Mouse (Mus musculus) Patski (cell line): ENCODE results near the gene Tbc1d4. TPM values are rescaled to one million over a fixed set of nuclear protein-coding genes. Genes with fewer than 3 reads are reported as not detected.

Experiments
- ATAC-seq: fragments of 100-300 bp; one replicate; pipeline ENCODE4 v1.8.0; 2021
- CTCF ChIA-PET: fragments of 350-600 bp; sonication (Branson Sonifier 250); formaldehyde crosslinking; loops from one replicate; lab custom pipeline; 2022; ENCODE audit warnings: inconsistent platforms; lab: Charles Lee
- POLR2A ChIA-PET: fragments of 350-600 bp; sonication (Branson Sonifier 250); formaldehyde crosslinking; loops from one replicate; lab custom pipeline; 2022; ENCODE audit warnings: antibody characterized with exemption, inconsistent platforms; lab: Charles Lee
- DNase-seq: peaks from one replicate; pipeline ENCODE4 v3.0.0-alpha.2; 2011; ENCODE audit warnings: low read depth, low spot score
- H3K27me3 ChIP-seq: fragments of 371-371 bp; one replicate; pipeline ENCODE4 v1.5.1; 2021
- CTCF ChIP-seq: fragments of 100-300 bp; IDR thresholded peaks from one replicate; pipeline ENCODE4 v1.5.1; 2021
- in situ Hi-C: fragments of 300-500 bp; cut with MboI; formaldehyde crosslinking; loops from 3 replicates; pipeline ENCODE4 v1.11.1; 2018; ENCODE audit warnings: low pct_unique_long_range_greater_than_20kb, mixed read lengths
- polyA plus RNA-seq: library from polyadenylated mRNA; unstranded; gene quantifications from one replicate; pipeline ENCODE4 v1.2.3, GENCODE M21; 2021

The Tbc1d4 gene
- polyA plus RNA-seq, 1 experiment from 2014 or later = 11.8 TPM

- ATAC-seq = no peak
- TF ChIP-seq CTCF = no peak
- POLR2A ChIA-PET = interaction anchor here (0.8 kb wide), 1 partner anchor 93 kb away, joined by 4 read pairs; the partner anchor contains the start of gene Tbc1d4
- H3K27me3 ChIP-seq = no peaks in the 10 kb centered on the region
- CTCF ChIA-PET = interaction anchor here (0.8 to 3.3 kb wide), 3 partner anchors 20 to 95 kb away, joined by 3 to 17 read pairs (median 3); partner anchors contain the start of gene Tbc1d4
- DNase-seq = no peak
- in situ Hi-C loops = loop anchor here (5.0 kb wide), 1 partner anchor 90 kb away; the partner anchor contains the start of gene Tbc1d4
Measured at GRCm38 (mm10) chr14:101516864-101517263, 92.1 kb downstream of the Tbc1d4 start.

GRCm38 (mm10) chr14:101516031-101516430 lies 93.0 kb downstream of the Tbc1d4 start:
- no peaks in the 10 kb centered on the region for H3K27me3 ChIP-seq
- ChIA-PET CTCF (interaction anchor here (0.7 to 3.3 kb wide), 4 partner anchors 21 to 186 kb away, joined by 3 to 17 read pairs (median 3); partner anchors contain the start of gene Tbc1d4), POLR2A (interaction anchor here (0.8 kb wide), 1 partner anchor 93 kb away, joined by 4 read pairs; the partner anchor contains the start of gene Tbc1d4)
- no peak for TF ChIP-seq CTCF
- ATAC-seq (no peak), DNase-seq (no peak)
- in situ Hi-C loops = loop anchor here (5.0 kb wide), 1 partner anchor 91 kb away; the partner anchor contains the start of gene Tbc1d4

GRCm38 (mm10) chr14:101515271-101515670 lies 93.7 kb downstream of the Tbc1d4 start:
- POLR2A ChIA-PET = interaction anchor here (0.9 kb wide), 1 partner anchor 94 kb away, joined by 3 read pairs; the partner anchor contains the start of gene Tbc1d4
- in situ Hi-C loops = loop anchor here (5.0 kb wide), 1 partner anchor 92 kb away; the partner anchor contains the start of gene Tbc1d4
- no peaks in the 10 kb centered on the region for H3K27me3 ChIP-seq
- DNase-seq (no peak), ATAC-seq (no peak)
- TF ChIP-seq CTCF = no peak
- CTCF ChIA-PET = interaction anchor here (0.7 to 3.3 kb wide), 7 partner anchors 13 to 187 kb away, joined by 3 to 17 read pairs (median 3); partner anchors contain the start of gene Tbc1d4

GRCm38 (mm10) chr14:101514557-101514971 lies 94.4 kb downstream of the Tbc1d4 start:
- no peak for TF ChIP-seq CTCF
- ATAC-seq (no peak), DNase-seq (no peak)
- in situ Hi-C loops = no loop called here
- H3K27me3 ChIP-seq = no peaks in the 10 kb centered on the region
- CTCF ChIA-PET = interaction anchor here (0.9 to 3.3 kb wide), 9 partner anchors 9 to 134 kb away, joined by 3 to 17 read pairs (median 4); partner anchors contain the start of gene Tbc1d4
- POLR2A ChIA-PET = interaction anchor here (0.9 to 1.0 kb wide), 2 partner anchors 76 to 94 kb away, joined by 3 read pairs; partner anchors contain the start of gene Tbc1d4

GRCm38 (mm10) chr14:101513163-101513562 lies 95.8 kb downstream of the Tbc1d4 start:
- TF ChIP-seq CTCF = no peak
- POLR2A ChIA-PET = no interaction called here
- CTCF ChIA-PET = interaction anchor here (1.1 to 1.9 kb wide), 3 partner anchors 10 to 90 kb away, joined by 4 to 6 read pairs (median 4); no protein-coding TSS in a partner anchor
- H3K27me3 ChIP-seq = no peaks in the 10 kb centered on the region
- no peak for ATAC-seq
- no peak for DNase-seq
- in situ Hi-C loops = no loop called here

- ChIA-PET POLR2A (no interaction called here), CTCF (interaction anchor here (1.0 to 1.3 kb wide), 2 partner anchors 16 to 97 kb away, joined by 3 to 5 read pairs; partner anchors contain the start of gene Tbc1d4)
- no peaks in the 10 kb centered on the region for H3K27me3 ChIP-seq
- in situ Hi-C loops = no loop called here
- TF ChIP-seq CTCF = no peak
- no peak for ATAC-seq
- no peak for DNase-seq
Measured at GRCm38 (mm10) chr14:101511410-101511809, 97.6 kb downstream of the Tbc1d4 start.

GRCm38 (mm10) chr14:101510540-101511313 lies 98.3 kb downstream of the Tbc1d4 start:
- TF ChIP-seq CTCF = no peak
- no peak for DNase-seq
- ChIA-PET CTCF (interaction anchor here (0.7 to 1.3 kb wide), 3 partner anchors 16 to 125 kb away, joined by 3 to 5 read pairs (median 3); partner anchors contain the start of gene Tbc1d4), POLR2A (interaction anchor here (0.6 kb wide), 1 partner anchor 125 kb away, joined by 4 read pairs; no protein-coding TSS in a partner anchor)
- no peaks in the 10 kb centered on the region for H3K27me3 ChIP-seq
- ATAC-seq = no peak
- in situ Hi-C loops = no loop called here

- ChIA-PET CTCF (interaction anchor here (0.9 kb wide), 2 partner anchors 43 to 99 kb away, joined by 3 read pairs; partner anchors contain the start of gene Tbc1d4), POLR2A (no interaction called here)
- no peak for ATAC-seq
- no peak for DNase-seq
- in situ Hi-C loops = no loop called here
- no peaks in the 10 kb centered on the region for H3K27me3 ChIP-seq
- TF ChIP-seq CTCF = no peak
Measured at GRCm38 (mm10) chr14:101509759-101510158, 99.2 kb downstream of the Tbc1d4 start.

GRCm38 (mm10) chr14:101507956-101508355 lies 101.0 kb downstream of the Tbc1d4 start:
- POLR2A ChIA-PET = no interaction called here
- H3K27me3 ChIP-seq = no peaks in the 10 kb centered on the region
- TF ChIP-seq CTCF = no peak
- ATAC-seq (no peak), DNase-seq (no peak)
- CTCF ChIA-PET = interaction anchor here (1.2 kb wide), 1 partner anchor 14 kb away, joined by 3 read pairs; no protein-coding TSS in a partner anchor
- in situ Hi-C loops = no loop called here

GRCm38 (mm10) chr14:101507146-101507545 lies 101.8 kb downstream of the Tbc1d4 start:
- in situ Hi-C loops = no loop called here
- no peak for ATAC-seq
- H3K27me3 ChIP-seq = no peaks in the 10 kb centered on the region
- DNase-seq = no peak
- no peak for TF ChIP-seq CTCF
- POLR2A ChIA-PET = no interaction called here
- CTCF ChIA-PET = no interaction called here
